Mouse (Mus musculus): ENCODE data around the gene Pctp.

DNA sequence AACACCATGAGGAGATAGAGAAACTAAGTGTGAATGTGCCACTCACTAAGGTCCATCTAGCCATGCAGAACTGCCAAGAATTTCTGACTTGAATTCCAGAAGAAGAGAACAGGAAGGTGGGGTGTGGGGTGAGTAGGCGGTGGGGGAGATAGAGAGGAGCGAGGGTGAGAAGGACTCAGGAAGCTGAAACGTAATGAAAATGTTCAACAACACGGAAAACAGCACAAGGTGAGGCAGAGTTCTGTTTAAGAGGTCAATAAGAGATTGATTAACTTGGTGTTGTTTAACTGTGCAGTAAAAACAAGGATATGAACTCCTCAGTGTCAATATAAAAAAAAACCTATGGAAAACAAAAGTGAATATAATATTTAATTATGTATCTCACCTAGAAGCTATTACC is 3.4 kb upstream of the Pctp start:
- TF ChIP-seq CTCF (IDR thresholded peaks at IDR 0.05; ENCODE audit: insufficient read depth, low read depth, low read length), result no peak
- TF ChIP-seq POLR2A (IDR thresholded peaks at IDR 0.05; ENCODE audit: insufficient read depth, low read depth, low read length), result no peak

All from olfactory bulb, adult 2 months (tissue).